Mouse (Mus musculus) embryo, embryonic 9.5 days (tissue): ENCODE measurements around the gene Arfrp1.

Experiments
- DNase-seq: peaks from one replicate; pipeline ENCODE4 v3.0.0-alpha.2; 2017; ENCODE audit errors: extremely low spot score

The Arfrp1 gene

DNA sequence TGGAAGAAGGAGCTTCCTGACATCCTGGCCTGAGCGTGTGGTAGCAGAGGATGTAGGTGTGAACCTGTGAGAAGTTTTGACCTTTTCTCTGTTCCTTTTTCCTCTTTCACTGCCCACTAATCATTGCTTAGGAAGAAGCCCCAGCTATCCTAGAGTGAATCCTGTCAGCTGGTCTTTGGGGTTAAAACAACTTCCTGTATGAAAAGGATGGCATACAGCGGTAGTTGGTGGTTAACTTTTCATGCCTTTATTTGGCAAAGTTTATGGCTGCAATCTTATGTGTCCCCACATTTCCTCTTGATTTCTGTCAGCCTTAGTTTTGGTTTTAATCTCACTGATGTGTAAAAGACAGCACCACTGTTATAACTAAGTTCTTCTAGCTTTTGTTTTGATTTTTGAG, 12.0 kb upstream of the Arfrp1 start:
- no peak for DNase-seq

DNA sequence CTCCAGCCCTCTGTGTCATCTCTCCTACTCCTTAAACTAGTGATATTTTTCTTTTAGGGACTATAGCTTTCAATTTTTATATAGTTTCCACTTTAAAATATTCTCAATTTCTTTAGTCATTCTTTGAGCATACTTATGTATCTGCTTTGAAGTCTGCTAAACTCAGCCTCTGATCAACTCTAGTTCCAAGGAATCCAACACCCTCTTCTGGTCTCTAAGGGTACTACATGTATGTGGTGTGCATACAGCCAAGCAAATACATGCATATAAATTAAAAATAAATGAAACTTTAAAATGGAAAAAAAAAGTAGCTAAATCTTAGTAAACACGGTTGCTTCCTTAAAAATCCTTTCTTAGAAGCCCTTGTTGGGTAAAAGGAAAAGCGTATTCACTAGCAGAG, 10.6 kb upstream of the Arfrp1 start:
- no peak for DNase-seq

DNA sequence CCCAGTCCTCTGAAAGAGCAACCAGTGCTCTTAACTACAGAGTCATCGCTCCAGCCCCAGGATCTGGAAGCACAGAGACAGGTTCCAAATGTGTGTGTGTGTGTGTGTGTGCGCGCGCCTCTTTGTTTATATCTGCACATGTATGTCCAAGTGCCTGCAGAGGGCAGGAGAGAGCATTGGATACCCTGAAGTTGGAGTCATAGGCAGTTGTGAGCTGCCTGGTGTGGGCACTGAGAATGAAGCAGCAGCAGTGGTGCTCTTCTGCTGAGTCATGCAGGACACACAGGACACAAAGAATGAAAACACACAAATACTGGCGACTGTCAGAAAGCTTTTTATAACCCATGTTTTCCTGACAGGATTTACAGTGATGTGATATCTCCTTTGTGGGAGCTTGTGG, 4.8 kb upstream of the Arfrp1 start:
- no peak for DNase-seq

DNA sequence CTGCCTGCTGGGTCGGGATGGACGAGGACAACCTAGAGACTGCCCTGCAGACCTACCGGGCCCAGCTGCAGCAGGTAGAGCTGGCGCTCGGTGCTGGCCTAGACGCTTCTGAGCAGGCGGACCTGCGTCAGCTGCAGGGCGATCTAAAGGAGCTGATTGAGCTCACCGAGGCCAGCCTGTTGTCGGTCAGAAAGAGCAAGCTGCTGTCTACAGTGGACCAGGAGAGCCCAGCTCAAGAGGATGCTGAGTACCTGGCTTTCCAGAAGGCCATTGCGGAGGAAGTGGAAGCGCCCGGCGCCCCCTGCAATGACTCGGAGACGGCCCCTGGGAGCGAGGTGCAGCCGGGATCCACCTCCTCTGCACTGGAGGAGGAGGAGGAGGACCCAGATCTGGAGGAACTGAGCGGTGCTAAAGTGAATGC, 461 bp upstream of the Arfrp1 start:
- no peak for DNase-seq

DNA sequence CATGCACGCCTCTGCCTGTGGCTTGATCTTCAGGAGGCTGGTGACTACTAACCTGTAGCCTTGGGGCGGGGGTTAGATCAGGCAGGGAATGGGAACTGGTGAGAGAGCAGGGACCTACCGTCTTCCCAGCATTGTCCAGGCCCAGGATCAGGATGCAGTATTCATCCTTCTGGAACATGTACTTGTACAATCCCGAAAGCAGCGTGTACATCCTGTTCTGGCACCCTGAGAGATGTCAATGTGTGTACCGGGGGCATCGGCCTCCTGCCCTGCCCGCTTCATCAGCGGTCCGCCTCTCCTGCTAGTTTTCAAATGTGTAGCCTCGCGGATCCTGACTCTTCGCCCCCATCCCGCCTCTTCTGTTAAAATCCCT, 731 bp downstream of the Arfrp1 start:
- no peak for DNase-seq

DNA sequence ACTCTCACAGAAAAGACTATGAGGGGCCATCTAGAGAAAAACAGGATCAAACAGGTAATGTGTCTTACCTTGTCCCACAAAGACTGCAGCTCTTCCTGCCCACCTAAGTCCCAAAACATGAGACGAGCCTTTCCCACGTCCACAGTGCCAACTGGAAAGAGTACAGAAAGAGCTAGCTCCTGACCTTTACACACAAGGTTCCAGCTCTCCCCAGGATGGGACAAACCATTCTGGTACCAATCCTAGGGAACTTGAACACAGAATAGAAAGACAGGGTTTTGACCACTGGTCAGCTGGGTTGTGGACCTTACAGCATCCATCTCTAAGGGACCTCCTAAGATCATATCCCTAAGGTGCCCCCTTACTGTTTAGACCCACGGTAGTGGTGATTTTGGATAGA, 1.3 kb downstream of the Arfrp1 start:
- no peak for DNase-seq

DNA sequence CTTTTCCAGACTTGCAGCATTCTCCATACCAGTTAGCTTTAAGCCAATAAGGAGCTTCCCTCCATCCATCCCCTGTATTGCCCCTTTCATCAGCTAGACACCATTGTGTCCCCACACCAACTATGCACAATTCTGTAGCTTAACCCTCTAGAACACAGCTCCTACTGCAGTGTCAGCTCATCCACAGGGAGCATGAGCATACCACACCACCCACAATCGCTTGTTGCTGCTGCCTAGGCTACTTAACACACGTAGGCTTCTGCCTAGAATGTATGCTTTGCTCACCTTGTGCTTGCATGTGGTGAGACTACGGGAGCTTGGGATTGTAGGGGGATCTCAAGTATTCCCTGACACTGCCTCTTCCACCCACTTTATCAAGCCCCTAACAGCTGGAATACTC, 8.4 kb downstream of the Arfrp1 start:
- no peak for DNase-seq

DNA sequence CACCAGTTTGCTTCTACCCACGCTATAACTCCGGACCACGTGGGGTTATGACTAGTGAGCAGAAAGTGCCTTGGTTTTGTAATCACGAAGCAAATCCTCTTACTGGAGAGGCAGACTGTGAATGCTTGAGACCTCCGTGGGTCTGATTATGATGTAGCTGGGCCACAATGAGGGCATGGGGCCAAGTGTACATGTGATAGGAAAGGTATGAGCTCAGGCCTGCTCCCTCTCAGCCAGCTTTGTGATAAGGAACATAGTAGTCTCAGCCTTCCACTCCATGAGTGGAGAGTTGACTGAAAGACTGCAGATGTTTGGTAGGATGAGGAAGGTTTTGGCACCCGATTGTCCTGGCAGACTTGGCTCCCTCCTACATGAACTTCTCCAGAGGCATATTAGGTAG, 22.4 kb downstream of the Arfrp1 start:
- no peak for DNase-seq

DNA sequence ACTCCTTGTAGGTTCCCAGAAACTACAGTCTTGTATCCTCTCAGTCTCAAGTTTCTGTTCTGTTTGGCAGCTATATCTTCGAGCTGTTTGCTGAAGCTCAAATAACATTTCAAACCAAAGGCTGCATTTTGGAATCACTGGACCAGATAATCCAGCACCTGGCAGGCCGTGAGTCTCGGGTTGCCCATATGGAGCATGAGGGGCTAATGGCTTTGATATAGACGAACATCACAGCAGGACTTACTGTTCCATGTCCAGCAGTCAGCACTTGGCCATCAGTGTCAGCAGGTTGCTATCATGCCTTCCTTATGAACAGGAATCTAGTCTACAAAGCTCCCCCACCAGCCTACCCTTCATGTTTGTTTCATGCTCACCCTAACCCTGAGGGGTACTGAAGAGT, 24.8 kb downstream of the Arfrp1 start:
- no peak for DNase-seq

DNA sequence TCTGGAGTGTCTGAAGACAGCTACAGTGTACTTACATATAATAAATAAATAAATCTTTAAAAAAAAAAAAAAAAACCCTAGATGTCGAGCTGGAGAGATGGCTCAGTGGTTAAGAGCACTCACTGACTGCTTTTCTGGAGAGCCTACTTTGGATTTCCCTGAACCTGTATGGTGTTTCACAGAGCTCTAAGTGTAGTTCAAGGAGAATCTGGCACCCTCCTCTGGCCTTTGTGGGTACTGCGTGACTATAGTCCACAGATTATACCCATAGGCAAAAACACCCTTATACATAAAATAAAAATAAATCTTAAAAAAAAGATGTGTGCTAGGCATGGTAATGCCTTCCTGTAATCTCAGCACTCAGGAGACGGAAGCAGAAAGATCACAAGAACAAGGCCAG, 31.2 kb downstream of the Arfrp1 start:
- DNase-seq, result peak; percentile 48

DNA sequence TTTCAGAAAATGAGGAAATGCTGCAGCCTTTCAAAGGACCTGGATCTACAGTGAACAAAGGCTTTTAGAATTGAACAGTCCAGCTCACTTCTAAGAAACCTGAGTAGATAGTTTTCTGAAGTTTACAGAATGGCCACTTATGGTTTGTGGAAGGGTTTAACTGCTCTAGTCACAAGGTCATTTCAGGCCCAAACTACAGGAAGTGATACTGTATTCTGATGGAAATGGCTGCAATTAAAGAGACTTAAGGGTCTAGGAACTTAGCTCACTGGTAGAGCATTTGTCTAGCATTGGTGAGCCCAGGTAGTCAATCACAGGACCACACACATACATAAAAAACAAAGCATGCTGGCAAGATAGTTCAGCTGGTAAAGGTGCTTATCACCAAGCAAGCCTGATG, 32.7 kb downstream of the Arfrp1 start:
- DNase-seq, result no peak

DNA sequence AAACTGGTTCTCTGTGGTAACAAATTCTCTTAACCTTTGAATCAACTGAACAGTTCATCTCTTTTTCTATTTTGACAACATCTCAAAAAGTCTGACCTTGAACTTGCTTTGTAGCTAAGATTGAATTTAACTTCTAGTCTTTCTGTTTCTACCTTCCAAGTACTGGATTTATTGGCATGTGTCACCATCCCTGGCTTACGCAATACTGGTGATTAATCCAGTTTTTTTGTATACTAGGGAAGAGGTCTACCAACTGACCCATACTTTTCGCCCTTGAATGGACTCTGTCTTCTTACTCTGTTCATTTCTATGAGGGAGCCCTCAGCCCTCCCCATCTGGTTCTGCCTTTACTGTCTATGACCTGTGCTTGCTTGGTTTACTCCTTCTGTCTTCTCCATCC, 39.1 kb downstream of the Arfrp1 start:
- DNase-seq, result no peak

DNA sequence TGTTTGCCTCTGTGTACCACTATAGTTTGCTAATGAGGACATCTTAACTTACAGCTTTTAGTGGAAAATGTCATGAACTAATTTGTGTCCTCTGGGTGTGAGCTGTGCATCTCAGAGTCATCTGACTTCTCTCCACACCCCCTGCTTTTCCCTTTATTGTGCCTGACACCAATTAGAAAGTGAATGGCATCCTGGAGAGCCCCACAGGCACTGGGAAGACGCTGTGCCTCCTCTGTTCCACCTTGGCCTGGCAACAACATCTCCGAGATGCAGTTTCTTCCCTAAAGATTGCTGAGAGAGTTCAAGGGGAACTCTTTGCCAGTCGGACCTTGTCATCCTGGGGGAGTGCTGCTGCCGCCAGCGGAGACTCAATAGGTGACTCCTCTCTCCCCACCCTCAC, 43.1 kb downstream of the Arfrp1 start:
- DNase-seq, result no peak

DNA sequence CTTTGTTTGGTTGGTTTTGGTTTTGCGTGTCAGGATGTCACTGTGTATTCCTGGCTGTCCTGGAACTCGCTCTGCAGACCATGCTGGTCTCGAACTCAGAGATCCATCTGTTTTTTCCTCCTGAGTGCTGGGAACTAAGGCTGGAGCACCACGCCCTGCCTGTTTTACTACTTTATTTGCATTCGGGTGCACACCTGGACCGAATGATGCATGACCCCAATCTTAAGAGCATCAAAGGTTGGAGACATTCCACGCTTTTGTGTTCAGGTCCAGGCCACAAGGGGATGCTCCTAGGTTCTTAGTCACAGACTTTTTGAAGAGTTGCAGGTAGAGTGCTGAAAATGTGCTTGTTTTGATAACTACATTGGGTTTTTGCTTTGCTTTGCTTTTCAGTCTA, 45.1 kb downstream of the Arfrp1 start:
- DNase-seq, result no peak

DNA sequence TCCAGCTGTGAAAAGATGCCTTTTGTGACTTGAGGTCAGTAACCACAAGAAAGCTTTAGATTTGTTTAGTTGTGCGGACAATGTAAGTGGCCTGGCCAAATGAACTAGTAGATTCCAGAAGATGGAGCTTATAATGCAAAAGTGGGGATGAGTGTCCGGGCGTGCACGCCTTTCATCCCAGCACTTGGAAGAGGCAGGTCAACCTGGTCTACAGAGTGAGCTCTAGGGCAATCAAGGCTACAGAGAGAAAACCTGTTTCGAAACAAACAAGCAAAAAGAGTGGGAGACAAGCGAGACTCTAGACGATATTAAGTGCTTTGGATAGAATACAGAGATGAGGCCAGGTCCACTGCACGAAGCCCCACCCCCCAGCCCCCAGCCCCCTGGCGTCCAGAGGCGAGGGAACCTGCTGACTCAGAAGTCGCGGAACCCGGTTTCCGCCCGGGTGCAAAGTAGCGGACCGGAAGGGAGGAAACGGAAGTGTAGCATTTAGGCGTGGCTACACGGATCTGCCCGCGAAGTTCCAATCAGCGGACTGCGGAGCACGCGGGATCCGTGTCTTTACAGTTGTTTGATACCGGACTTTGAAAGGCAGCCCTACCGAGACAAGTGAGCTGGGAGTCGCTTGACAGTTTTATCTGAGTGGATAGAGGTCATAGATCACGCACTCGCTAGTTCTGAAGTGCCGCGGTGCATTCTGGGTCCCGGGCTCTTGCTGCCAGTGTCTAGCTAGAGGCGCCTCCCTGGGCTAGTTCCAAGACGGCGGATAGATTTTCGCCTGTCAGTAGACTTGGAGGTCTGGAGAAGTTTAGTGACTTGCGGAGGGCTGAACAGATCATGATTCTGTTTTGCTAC, 45.7 kb downstream of the Arfrp1 start, which contains the start of gene Rtel1:
Gene Rtel1 (plus strand): TSS at position 492 of the 855 bp plus-strand sequence.
- DNase-seq, result peak; percentile 91

DNA sequence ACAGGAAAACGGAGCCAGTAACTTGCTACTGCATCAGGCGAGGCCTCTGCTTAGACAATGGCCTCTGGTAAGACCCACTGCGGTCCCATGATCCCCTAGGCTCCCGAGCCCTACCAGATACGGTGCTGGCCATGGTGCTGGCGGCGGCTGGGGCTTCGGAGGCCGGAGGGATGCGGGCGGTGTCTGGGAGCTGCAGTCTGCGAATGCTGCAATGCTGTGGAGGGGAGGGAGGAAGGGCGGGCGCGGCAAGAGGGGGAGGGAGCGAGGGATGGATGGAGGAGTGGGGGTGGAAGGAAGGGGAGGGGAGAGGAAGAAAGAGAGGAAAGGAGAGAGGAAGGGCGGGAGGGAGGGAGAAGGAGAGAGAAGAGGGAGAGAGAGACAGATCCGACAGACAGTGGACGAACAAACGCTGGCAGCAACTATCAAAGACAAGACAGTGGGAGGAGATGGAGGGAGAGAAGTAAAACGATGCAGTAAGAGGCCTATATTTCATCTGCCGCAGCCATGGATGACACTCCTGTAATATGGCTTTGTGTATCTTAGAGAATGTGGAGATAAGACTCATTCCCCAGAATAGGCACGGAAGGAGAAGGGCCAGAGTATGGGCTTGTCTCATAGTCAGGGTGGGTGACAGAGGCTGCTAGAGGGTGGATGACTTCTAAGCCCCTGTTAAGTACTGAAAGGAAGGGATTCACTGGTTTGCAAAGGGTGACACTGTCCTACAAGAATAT, 51.0 kb downstream of the Arfrp1 start, which contains the start of gene Stmn3:
Gene Stmn3 (minus strand): TSS at position 421 of the 731 bp plus-strand sequence.
- DNase-seq, result peak; percentile 81

DNA sequence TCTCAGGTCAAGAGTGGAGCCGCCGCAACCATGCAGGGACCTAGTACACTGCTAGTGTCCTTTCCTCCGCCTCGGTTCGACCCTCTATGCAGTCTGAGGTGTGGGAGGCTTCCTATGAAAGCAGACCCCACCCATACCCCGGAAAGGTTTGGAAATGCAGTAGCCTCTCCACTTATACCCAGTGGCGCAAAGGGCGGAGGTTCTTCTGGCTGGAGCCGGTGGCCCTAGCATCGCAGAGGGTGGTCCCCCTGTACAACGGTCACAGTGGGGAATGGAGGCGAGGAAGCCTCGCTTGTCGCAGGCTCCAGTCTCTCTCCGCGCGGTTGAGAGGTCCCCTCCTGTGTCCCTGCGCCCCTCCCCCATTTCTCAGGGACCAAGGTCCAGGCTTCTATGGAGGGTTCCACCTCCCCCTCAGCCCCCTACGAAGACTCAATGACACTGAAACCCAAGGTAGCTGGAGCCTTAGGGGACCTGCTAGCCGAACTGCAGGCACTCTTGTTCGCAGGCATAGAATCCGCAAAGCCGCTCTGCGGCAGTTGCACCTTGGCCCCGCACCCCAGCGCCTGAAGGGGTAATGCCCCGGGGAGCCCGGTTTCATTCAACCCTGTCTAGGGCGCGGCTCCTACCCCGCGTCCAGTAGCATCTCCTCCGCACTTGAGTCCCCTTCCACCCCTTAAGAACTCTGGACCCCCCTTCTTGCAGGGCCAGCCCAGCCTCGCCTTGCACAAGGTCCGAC, 51.7 kb downstream of the Arfrp1 start:
- no peak for DNase-seq

DNA sequence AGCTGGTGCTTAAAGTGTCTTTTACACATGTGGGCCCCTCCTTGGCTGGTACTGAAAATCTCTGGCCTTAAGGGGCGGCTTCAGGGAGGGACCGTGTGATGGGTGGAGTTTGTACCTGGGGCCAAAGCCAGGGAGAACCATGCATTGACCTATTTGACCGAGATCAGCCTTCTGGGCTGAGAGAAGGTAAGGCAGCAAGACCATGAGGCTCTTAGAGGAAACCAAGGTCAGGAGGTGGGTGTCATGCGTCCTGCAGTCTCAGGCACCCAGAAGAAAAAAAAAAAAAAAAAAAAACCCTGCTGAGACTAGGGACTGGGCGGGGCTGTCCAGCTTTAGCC, 52.2 kb downstream of the Arfrp1 start:
- DNase-seq, result no peak

DNA sequence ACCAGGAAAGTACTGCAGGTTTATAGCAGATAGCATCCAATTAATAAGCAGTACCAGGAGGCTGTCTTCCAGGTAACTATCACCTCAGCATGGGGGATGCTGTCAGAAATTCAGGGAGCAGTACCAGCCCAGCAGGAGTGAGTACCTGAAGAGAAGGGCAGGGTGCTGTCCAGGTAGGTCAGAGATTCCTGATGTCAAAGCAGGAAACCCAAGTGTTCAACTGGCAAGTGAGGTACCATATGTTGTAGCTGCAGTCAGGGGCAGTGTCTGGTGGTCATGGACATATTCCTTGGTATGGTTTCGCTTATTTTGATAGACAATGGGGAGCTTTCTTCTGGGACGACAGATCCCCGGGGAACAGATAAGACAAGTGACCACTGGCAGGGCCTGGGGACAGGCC, 52.8 kb downstream of the Arfrp1 start:
- DNase-seq, result no peak
